Mouse (Mus musculus) c-Kit-positive CD71-positive TER-119-positive erythroid progenitor cells, embryonic 14.5 days (primary cell): ENCODE data around the gene Tmem95.

Source experiments
- DNase-seq: peaks from one replicate; pipeline ENCODE4 v3.0.0-alpha.2; 2013; ENCODE audit warnings: low spot score

Tmem95 gene

GRCm38 (mm10) chr11:69846738-69847688 is 30.8 kb downstream of the Tmem95 start:
- DNase-seq: peak; percentile 53

- DNase-seq: peak; percentile 86
Measured at GRCm38 (mm10) chr11:69846198-69846680, 31.6 kb downstream of the Tmem95 start, which contains the start of gene Plscr3. Gene Plscr3 (plus strand): TSS chr11:69846376.

- peak; percentile 38 for DNase-seq
Measured at GRCm38 (mm10) chr11:69838714-69839104, 39.1 kb downstream of the Tmem95 start.

GRCm38 (mm10) chr11:69837952-69838713 is 39.7 kb downstream of the Tmem95 start, which contains the start of gene Tmem256:
Gene Tmem256 (plus strand): TSS chr11:69838514.
- peak; percentile 97 for DNase-seq

GRCm38 (mm10) chr11:69837604-69837951 is 40.2 kb downstream of the Tmem95 start, which contains the start of gene Nlgn2:
Gene Nlgn2 (minus strand): TSS chr11:69837784.
- no peak for DNase-seq

- DNase-seq: no peak
Measured at GRCm38 (mm10) chr11:69836703-69837576, 40.9 kb downstream of the Tmem95 start.

- no peak for DNase-seq
Measured at GRCm38 (mm10) chr11:69835966-69836335, 41.9 kb downstream of the Tmem95 start.

- DNase-seq: no peak
Measured at GRCm38 (mm10) chr11:69835326-69835965, 42.4 kb downstream of the Tmem95 start.

GRCm38 (mm10) chr11:69834001-69834549 is 43.7 kb downstream of the Tmem95 start:
- DNase-seq: peak; percentile 57

GRCm38 (mm10) chr11:69833554-69833953 is 44.3 kb downstream of the Tmem95 start:
- no peak for DNase-seq

GRCm38 (mm10) chr11:69828832-69829231 is 49.0 kb downstream of the Tmem95 start:
- DNase-seq: no peak
